Mouse (Mus musculus): ENCODE results near the gene Gas1. TPM values are rescaled to one million over a fixed set of nuclear protein-coding genes. Genes with fewer than 3 reads are reported as not detected.

The Gas1 gene
- total RNA-seq, 2 experiments from 2014 or later: 68.7 to 70.5 TPM

DNA sequence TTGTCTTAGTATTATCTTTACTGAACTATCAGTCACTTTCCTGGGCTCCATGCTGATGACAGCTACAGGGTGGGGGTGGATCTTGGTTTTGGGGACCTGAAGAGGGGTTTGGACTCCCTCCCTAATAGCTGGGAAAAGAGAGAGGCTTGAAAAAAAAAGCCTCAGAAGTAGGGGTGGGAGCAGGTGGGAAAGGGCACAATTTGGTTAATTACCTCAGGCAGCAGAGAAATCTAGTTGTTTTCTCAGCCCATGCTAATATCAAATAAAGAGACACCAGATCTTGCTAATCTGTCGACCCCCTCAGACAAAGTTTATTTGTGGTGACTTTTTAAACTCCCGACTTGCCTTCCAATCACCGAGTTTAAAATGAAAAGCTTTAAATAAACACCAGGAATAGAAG lies 4.0 kb downstream of the Gas1 start:
- DNase-seq: no peak

DNA sequence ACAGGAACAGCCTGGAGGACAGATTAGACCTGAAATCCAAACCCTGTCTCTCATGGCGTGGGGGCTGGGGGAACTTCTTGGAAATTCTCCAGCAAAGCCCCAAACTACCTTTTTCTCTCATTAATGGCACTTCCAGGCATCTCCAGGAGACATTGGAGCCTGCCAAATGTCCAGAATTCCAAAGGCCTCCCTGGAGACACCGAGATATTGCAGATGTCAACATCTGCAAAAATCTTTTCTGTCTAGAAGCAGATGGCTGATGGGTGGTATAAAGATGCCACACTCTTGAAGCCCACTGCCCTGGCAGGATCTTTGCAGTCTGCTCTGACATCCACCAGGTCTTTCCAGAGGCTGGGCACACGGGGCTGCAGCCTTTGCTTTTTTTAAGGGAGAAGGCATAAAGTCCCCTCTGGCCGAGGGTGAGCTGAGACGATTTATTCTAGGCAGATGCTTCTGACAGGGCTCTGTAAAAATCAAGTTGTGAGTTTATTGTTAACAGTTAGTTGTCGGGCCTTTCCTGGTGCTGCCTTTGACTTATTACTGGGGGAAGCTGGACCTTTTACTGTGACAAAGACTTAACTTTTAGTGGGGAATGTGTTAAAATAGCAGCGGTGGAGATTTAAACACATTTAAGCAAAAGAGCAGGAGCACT lies 4.7 kb downstream of the Gas1 start:
- peak; percentile 26 for DNase-seq

- no peak for DNase-seq
Measured at GRCm38 (mm10) chr13:60171781-60172180, 5.4 kb downstream of the Gas1 start.

GRCm38 (mm10) chr13:60170898-60171715 lies 6.1 kb downstream of the Gas1 start:
- DNase-seq: no peak

GRCm38 (mm10) chr13:60169026-60169425 lies 8.1 kb downstream of the Gas1 start:
- DNase-seq: no peak

DNA sequence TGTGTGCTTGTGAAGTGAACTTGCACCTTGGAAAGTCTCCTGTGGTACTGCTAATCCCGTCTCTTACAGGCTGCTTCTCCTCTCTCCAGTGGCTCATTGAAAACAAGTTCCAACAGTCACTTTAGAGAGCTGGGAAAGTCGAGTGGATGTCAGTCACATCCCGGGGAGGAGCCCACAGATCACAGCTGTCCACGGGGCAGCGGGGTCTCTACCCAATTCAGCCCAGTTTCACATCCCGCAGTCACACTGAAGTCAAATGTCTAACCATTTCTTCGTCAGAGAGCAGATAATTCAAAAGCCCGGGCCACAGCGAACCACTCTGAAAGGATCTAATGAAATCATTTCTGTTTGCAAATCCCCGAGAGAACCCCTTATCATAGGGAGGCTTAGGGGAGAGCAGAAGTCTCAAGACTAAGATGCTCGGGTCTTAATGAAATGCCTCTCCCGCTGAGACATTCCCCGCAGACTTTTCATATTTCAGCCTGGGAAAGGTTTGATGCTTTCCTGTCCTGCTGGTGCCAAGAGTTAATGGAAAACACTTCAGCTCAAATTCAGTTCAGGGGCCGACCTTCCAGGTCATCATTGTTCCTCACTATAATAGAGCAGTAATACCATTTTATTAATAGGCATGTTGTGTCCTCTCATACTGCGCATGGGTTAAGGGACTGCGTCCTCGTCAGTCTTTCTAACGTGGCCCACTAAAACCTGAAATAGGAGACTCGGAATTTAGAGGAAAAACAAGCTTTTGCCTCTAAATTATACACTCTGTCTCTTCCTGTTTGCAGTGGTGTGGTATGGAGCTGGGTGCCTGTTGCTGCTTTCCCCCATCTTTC lies 20.7 kb downstream of the Gas1 start:
- no peak for DNase-seq

DNA sequence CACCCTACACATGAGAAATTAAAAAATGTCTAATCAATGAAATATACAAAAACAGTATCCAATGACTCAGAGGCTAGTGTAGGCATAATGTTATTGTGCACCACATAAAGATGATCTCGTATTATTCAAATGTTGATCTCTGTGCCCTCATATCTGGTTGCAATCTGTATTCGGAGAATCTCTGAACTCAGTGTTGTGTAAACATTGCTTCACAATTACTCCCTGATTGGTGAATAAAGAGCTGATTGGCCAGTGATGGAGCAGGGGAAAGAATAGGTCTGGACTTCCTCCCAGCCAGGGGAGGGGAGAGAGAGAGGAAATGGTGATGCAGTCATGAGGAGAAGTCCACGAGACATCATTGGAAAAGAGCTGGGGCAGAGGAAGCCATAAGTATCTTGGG lies 23.0 kb downstream of the Gas1 start:
- no peak for DNase-seq

GRCm38 (mm10) chr13:60148235-60148634 lies 28.9 kb downstream of the Gas1 start:
- DNase-seq: no peak

DNA sequence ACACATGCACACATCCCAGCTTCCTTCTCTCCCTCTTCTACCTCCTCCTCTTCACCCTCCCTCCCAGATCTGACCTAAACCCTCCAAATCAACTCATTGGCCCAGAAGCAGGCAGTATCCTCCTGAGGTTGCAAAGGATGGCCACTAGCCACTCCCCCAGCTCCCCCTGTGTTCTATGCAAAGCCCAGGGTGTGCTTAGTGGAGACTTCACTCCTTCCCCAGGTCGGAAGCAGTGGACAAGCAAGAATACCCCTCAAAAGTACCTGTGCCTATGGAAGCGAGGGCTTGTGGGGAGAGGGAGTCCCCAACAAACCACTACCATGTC lies 29.3 kb downstream of the Gas1 start:
- DNase-seq: no peak

DNA sequence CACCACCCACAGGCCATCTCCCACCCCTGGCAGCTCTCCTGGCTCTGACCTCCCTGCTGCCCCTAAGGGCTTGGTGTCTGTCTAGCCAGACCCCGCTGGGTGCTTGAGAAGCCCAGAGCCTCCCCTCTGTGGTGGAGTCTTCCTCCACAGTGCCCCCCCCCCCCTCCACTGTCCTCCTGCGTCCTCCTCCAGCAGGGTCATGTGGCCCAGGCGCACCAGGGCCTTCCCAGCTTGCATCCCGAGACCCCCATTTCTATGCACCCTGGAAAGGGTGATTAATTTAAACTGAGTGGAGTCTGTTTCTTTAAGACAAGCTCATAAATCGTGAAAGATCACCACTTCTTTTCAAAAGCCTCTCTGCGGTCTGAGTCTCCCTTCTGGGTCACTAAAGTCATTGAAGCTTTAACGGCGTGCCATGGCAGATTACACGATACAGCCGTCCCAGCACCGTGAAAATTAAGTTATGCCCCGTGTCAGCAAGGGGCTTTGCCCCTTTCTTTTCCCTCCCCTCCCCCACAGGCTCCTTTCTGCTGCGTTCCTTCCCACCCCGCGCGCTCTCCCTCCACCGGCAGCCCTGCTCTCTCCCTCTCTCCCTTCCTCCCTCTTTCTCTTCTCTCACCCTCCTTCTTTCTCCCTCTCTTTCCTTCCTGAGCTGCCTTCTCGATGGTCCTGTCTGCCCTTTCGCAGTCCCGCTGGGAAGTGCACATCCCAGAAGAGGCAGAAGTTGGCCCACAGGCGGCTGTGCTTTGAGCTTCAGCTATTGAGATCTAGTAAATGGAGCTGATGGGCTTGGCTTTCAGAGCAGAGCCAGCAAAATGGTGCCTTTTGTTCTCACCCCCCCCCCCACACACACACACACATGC lies 29.9 kb downstream of the Gas1 start:
- no peak for DNase-seq

DNA sequence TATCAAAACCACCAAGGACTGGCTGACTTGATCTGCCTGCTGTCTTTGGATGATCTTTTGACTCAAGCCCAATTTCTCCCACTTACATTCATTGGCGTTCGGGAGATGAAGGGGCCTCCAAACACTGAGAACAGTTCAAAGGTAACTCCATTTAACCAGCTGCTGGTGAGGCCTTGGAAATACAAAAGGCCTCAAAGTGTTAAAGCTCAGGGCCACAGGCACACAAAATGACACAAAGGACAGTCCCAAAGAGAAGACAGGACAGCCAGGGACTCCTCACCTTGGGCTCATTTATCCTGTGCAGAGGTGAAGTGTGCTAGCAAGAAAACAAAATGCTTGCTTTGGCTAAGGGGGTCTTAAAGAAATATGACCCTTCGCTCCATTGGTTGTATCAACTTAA lies 30.9 kb downstream of the Gas1 start:
- no peak for DNase-seq

GRCm38 (mm10) chr13:60136962-60137361 lies 40.2 kb downstream of the Gas1 start:
- no peak for DNase-seq

DNA sequence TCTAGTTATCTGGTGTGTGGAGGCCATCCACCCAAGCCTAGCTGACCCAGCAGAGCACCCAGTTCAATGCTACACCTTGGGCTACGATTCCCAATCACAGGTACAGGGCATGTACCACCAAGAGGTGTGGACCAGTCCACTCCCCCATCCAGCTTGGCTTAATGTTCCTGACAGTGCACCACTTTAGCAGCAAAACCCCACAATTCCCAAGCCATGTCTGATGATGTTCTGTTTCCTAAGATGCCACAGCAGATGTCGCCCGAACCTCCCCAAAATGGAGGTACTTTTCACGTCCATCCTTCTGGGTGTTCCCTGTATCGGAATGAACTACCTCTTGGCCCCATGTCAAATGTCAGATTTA lies 42.7 kb downstream of the Gas1 start:
- DNase-seq: no peak

DNA sequence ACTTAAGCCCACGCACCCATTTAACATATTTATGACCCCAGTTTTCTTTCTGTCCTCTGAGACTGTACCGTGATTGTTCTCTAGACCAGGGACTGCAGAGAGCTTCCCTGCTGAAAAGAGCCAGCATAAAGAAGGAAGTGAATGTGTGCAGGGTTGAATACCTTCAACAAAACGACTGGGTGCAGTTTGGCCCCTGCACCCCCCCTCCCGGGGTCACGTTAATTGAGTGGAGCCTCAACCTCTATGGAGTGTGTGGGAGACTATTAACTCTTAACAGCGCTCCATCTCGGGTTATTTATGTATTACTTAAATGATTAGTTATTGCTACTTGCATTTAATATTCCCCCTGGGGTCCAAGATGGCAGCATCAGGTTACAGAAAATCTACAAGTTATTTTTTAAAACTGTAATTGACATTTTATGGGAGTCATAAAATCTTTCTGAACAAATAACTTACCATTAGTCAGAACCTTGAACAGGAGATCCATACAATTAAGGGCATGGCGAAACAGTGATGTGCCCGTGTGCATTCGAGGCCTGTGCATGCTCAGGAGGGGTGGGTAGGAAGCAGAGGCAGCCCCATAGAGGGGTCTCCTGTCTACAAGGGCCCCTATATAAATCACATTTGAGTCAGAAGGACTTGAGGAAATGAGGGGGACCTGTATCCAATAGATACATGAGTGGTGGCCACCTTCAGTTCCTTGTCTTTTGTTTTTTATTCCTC lies 43.3 kb downstream of the Gas1 start:
- DNase-seq: no peak

DNA sequence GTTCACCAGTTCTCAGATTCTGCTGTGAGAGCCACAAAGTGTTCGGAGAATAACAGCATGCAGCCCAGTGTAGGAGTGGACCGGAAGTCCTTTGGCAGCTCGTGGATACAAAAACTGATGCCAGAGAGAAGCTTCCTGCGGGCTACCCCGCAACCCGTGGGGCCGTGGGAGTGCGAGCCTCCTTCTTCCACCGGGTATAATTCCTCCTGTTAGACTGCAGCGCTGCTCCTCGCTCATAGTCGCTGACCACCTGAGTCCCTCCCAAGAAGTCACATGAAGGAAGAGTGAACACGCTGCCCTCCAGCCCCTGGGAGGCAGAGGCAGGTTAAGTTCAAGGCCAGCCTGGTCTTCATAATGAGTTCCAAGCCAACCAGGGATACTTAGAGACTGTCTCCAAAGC lies 45.4 kb downstream of the Gas1 start:
- DNase-seq: no peak

DNA sequence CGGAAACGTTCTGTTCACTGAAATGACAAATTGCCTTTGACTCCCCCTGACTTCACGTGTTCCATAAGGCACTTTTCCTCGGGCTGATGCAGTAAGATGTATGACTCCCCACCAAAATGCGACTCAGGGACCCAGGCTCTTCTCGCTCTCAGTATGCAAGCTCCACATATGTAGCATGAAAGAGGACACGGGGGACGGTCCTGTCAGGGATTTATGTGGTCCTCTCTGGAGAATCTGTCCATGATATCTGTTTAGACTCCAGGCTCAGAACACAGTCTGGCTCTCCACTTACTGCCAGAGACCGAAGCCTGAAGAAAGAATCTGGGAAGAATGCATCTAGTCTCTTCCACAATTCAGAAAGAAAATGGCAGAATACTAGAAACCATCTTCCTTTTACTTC lies 47.6 kb downstream of the Gas1 start:
- DNase-seq: no peak

- DNase-seq: no peak
Measured at GRCm38 (mm10) chr13:60126338-60126737, 50.8 kb downstream of the Gas1 start.

- DNase-seq: no peak
Measured at GRCm38 (mm10) chr13:60125501-60126305, 51.5 kb downstream of the Gas1 start.

DNA sequence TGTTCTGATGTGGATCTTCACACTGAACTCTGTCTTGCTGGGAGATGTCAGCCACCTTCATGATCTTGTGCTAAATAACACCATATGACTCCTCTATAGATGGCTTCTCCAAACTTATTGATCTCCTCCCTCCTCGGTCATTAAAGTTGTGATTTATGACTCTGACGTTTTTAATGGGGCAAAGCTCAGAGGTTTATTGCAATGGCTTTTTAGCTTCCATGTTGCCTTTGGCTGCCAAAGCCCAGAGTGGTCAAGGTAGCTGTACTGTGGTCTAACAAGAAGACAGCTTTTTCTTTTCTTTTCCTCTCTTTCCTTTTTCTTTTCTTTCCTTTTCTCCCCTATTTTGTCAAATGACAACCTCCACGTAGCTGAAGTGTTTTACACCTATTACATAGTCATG lies 52.1 kb downstream of the Gas1 start:
- no peak for DNase-seq

DNA sequence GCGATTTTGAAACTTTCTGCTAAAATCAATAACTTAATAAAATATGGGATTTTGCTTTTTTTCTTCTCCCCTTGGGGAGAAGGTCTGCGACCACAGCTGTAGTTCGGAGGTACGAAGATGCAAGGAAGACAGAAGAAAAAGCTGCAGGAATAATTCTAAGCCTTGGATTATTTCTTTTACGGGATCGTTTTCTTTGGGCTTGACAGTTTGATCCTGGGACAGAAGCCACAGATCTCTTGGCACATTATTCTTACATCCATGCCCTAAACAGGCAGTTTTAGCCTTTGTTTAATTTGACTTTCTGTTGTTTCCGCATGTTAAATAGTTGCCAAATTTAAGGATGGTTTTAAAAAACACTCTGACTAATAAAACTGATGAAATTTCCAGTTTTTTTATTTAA lies 52.7 kb downstream of the Gas1 start:
- DNase-seq: no peak

Measured in gastrocnemius, postnatal 10 days (tissue).